In genomic region chr1:162866280-162866681, GRCm38 (mm10) we compare ENCODE assay signal across 8 mouse cellular contexts. TPM values are rescaled to one million over a fixed set of nuclear protein-coding genes. Genes with fewer than 3 reads are reported as not detected.
DNase-seq lines count a peak whose midpoint lies in the region; ATAC-seq lines count a peak whose summit lies in the region.

Gene Fmo1, minus strand, starts transcription at chr1:162866610.

- intact Hi-C loops in left cerebral cortex, postnatal 36 days (cut with DNase I), result no loop called here

- H3K4me1 ChIP-seq in embryonic facial prominence, embryonic 12.5 days, result peaks cover 15% of the 10 kb centered on the region; the same call in 1 of the 2 replicates
- peaks cover 20% of the 10 kb centered on the region for H3K4me1 ChIP-seq in embryonic facial prominence, embryonic 10.5 days
- no peaks in the 10 kb centered on the region for H3K4me1 ChIP-seq in stomach, embryonic 15.5 days

- no peaks in the 10 kb centered on the region for H3K27me3 ChIP-seq in embryonic facial prominence, embryonic 12.5 days
- H3K27me3 ChIP-seq in embryonic facial prominence, embryonic 10.5 days (replicated peaks; ENCODE audit: low read depth, poor library complexity, severe bottlenecking), result no peaks in the 10 kb centered on the region
- no peaks in the 10 kb centered on the region for H3K27me3 ChIP-seq in stomach, embryonic 15.5 days (replicated peaks)

- H3K36me3 ChIP-seq in embryonic facial prominence, embryonic 12.5 days, result no peaks in the 10 kb centered on the region
- no peaks in the 10 kb centered on the region for H3K36me3 ChIP-seq in embryonic facial prominence, embryonic 10.5 days (replicated peaks)
- no peaks in the 10 kb centered on the region for H3K36me3 ChIP-seq in stomach, embryonic 15.5 days

- ATAC-seq in embryonic facial prominence, embryonic 12.5 days (ENCODE audit: insufficient number of reproducible peaks, insufficient read depth, low FRiP score, low TSS enrichment), result no peak
- no peak for ATAC-seq in stomach, embryonic 15.5 days (ENCODE audit: insufficient read depth, low FRiP score, low read depth)

- WGBS in embryonic facial prominence, embryonic 12.5 days, result 42% methylated on average over 7 of the region's 7 CpGs
- WGBS in embryonic facial prominence, embryonic 10.5 days, result 61% methylated on average over 7 of the region's 7 CpGs
- 41% methylated on average over 7 of the region's 7 CpGs for WGBS in stomach, embryonic 15.5 days

- DNase-seq in embryonic facial prominence, embryonic 10.5 days (ENCODE audit: low spot score), result no peak
- DNase-seq in urinary bladder, adult 2 months (ENCODE audit: low spot score), result no peak
- DNase-seq in urinary bladder, postnatal 14 days (ENCODE audit: low spot score), result no peak
- DNase-seq in left cerebral cortex, postnatal 36 days (ENCODE audit: low spot score in 2 of 2), result no peak
- DNase-seq in T-cell, adult 2 months (ENCODE audit: low spot score), result no peak
- no peak for DNase-seq in cerebellum, adult 9-11 months

- H3K27ac ChIP-seq in embryonic facial prominence, embryonic 12.5 days, result peak within 1 kb of the TSS; percentile 30; the same call in 1 of the 2 replicates
- no peak within 1 kb of the TSS for H3K27ac ChIP-seq in embryonic facial prominence, embryonic 10.5 days (replicated peaks)
- no peak within 1 kb of the TSS for H3K27ac ChIP-seq in stomach, embryonic 15.5 days

- H3K4me3 ChIP-seq in embryonic facial prominence, embryonic 12.5 days, result no peak within 1 kb of the TSS
- H3K4me3 ChIP-seq in embryonic facial prominence, embryonic 10.5 days, result no peak within 1 kb of the TSS
- H3K4me3 ChIP-seq in stomach, embryonic 15.5 days (replicated peaks), result no peak within 1 kb of the TSS

- no peak within 1 kb of the TSS for H3K4me2 ChIP-seq in embryonic facial prominence, embryonic 12.5 days (replicated peaks)
- no peak within 1 kb of the TSS for H3K4me2 ChIP-seq in stomach, embryonic 15.5 days

- 0 out of 2 replicates have a peak, but pooled peaks cover 4% of the 10 kb centered on the region for H3K9me3 ChIP-seq in embryonic facial prominence, embryonic 12.5 days
- peaks cover 9% of the 10 kb centered on the region; the same call in 1 of the 2 replicates for H3K9me3 ChIP-seq in embryonic facial prominence, embryonic 10.5 days
- H3K9me3 ChIP-seq in stomach, embryonic 15.5 days, result no peaks in the 10 kb centered on the region

- no peak within 1 kb of the TSS for H3K9ac ChIP-seq in embryonic facial prominence, embryonic 12.5 days
- H3K9ac ChIP-seq in stomach, embryonic 15.5 days, result no peak within 1 kb of the TSS

RNA-seq across cellular contexts. Expression of gene Fmo1, which starts in this region (rescaled TPM):
- 14.8 and 15.3 TPM in 2 replicates for polyA plus RNA-seq in embryonic facial prominence, embryonic 12.5 days (2016; fragmentation: Nextera tagmentation; extraction: Ambion mirVana)
- 4.3 and 4.9 TPM in 2 replicates for polyA plus RNA-seq in embryonic facial prominence, embryonic 10.5 days (2016; fragmentation: Nextera tagmentation; extraction: Ambion mirVana)
- polyA plus RNA-seq in urinary bladder, adult 2 months (2012; rRNA removed), result 120 and 150 TPM in 2 replicates
- 10 to 100 TPM; 10.8 to 13.9 TPM for total RNA-seq in left cerebral cortex, postnatal 36 days (2021)
- polyA plus RNA-seq in stomach, embryonic 15.5 days (2015; fragmentation: Nextera tagmentation; extraction: Ambion mirVana), result 13.6 and 16.4 TPM in 2 replicates
